Mouse (Mus musculus) neural tube, embryonic 13.5 days (tissue): ENCODE measurements around the gene Adamts3. TPM values are rescaled to one million over a fixed set of nuclear protein-coding genes. Genes with fewer than 3 reads are reported as not detected.

Source experiments
- ATAC-seq: fragments of 200-750 bp; cut with Nextera tagmentation; 2 replicates; pipeline ENCODE4 v1.8.0; 2017; ENCODE audit warnings: low read depth, mild to moderate bottlenecking, moderate TSS enrichment, moderate library complexity
- H3K27ac ChIP-seq: fragments of 300-500 bp; sonication (generic); replicated peaks from 2 replicates; pipeline ENCODE4 v1.5.1; 2015; ENCODE audit warnings: moderate library complexity, mild to moderate bottlenecking, inconsistent platforms
- H3K27me3 ChIP-seq: fragments of 300-500 bp; sonication (generic); 2 replicates; pipeline ENCODE4 v1.6.1; 2015; ENCODE audit warnings: mild to moderate bottlenecking, inconsistent platforms
- H3K36me3 ChIP-seq: fragments of 300-500 bp; sonication (generic); 2 replicates; pipeline ENCODE4 v1.6.1; 2015; ENCODE audit warnings: mild to moderate bottlenecking, inconsistent platforms
- H3K4me1 ChIP-seq: fragments of 300-500 bp; sonication (generic); replicated peaks from 2 replicates; pipeline ENCODE4 v1.6.1; 2015; ENCODE audit warnings: inconsistent platforms
- H3K4me2 ChIP-seq: fragments of 300-500 bp; sonication (generic); 2 replicates; pipeline ENCODE4 v1.6.1; 2015; ENCODE audit warnings: inconsistent platforms, mild to moderate bottlenecking, moderate library complexity
- H3K4me3 ChIP-seq: fragments of 300-500 bp; sonication (generic); 2 replicates; pipeline ENCODE4 v1.5.1; 2015; ENCODE audit warnings: mild to moderate bottlenecking, inconsistent platforms
- H3K9ac ChIP-seq: fragments of 300-500 bp; sonication (generic); 2 replicates; pipeline ENCODE4 v1.6.1; 2015; ENCODE audit warnings: moderate library complexity, mild to moderate bottlenecking, inconsistent platforms
- H3K9me3 ChIP-seq: fragments of 300-500 bp; sonication (generic); 2 replicates; pipeline ENCODE4 v1.6.1; 2016; ENCODE audit warnings: inconsistent platforms
- WGBS: fragments of 180-500 bp; shearing (Covaris S2); methylation state at CpG from one replicate; pipeline ENCODE4 v1.1.7; 2015; 5-methylcytosine and 5-hydroxymethylcytosine counted together
- polyA plus RNA-seq: library from polyadenylated mRNA; unstranded; fragments of >200 nt; fragmentation: Nextera tagmentation; extraction: Ambion mirVana; gene quantifications from 2 replicates; pipeline ENCODE4 v1.2.1, GENCODE M21; 2015

Adamts3 gene
- polyA plus RNA-seq: 7.5 and 8.4 TPM in 2 replicates

GRCm38 (mm10) chr5:89883051-89883907 lies at the start of gene Adamts3:
TSS of gene Adamts3 (minus strand) at chr5:89883334.
- Histone ChIP-seq H3K36me3 (no peaks in the 10 kb centered on the region), H3K27me3 (no peaks in the 10 kb centered on the region), H3K27ac (peak within 1 kb of the TSS; percentile 64), H3K9me3 (no peaks in the 10 kb centered on the region), H3K4me2 (peak within 1 kb of the TSS; percentile 100), H3K4me3 (peak within 1 kb of the TSS; percentile 77), H3K4me1 (peaks cover 26% of the 10 kb centered on the region), H3K9ac (peak within 1 kb of the TSS; percentile 84)
- peak; percentile 93 for ATAC-seq
- under 1% methylated on average over 77 of the region's 78 CpGs for WGBS

GRCm38 (mm10) chr5:89931511-89931910 lies 48.4 kb upstream of the Adamts3 start:
- H3K27me3 ChIP-seq: no peaks in the 10 kb centered on the region
- H3K4me1 ChIP-seq: no peaks in the 10 kb centered on the region
- H3K9ac ChIP-seq: no peak overlapping the region
- H3K4me3 ChIP-seq: no peak overlapping the region
- WGBS: 88% methylated on average over 4 of the region's 4 CpGs
- H3K9me3 ChIP-seq: no peaks in the 10 kb centered on the region
- no peak overlapping the region for H3K27ac ChIP-seq
- no peak overlapping the region for H3K4me2 ChIP-seq
- H3K36me3 ChIP-seq: no peaks in the 10 kb centered on the region
- no peak for ATAC-seq

GRCm38 (mm10) chr5:89912359-89912758 lies 29.2 kb upstream of the Adamts3 start:
- Histone ChIP-seq H3K4me2 (0 out of 2 replicates have a peak overlapping the region, but pooled peaks have one; percentile 24), H3K9me3 (no peaks in the 10 kb centered on the region)
- peak; percentile 71 for ATAC-seq

DNA sequence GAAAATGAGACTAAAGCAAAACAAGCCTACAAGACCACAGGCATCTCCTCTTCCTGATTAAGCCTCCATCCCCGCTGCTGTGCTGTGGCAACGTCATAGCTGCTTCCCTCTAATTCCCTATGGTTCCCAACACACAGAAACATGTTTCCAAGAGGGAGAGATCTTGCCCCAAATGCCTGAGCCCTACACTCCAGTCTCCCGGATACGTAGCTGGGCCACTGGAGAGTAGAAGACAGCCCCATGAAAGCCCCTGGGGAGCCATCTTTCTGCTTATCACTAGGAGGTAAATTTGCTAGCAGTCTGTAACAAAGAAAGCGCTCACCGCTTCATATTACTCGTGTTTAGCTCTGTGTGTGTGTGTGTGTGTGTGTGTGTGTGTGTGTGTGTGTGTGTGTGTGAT lies 28.8 kb upstream of the Adamts3 start:
- WGBS: 17% methylated on average over 7 of the region's 7 CpGs
- Histone ChIP-seq H3K27ac (peak overlapping the region; percentile 69), H3K4me2 (peak overlapping the region; percentile 24; the same call in 1 of the 2 replicates), H3K27me3 (no peaks in the 10 kb centered on the region; the same call in 1 of the 2 replicates), H3K9me3 (no peaks in the 10 kb centered on the region), H3K9ac (0 out of 2 replicates have a peak overlapping the region, but pooled peaks have one; percentile 18), H3K4me3 (no peak overlapping the region), H3K36me3 (no peaks in the 10 kb centered on the region), H3K4me1 (peaks cover 16% of the 10 kb centered on the region)
- peak; percentile 84 for ATAC-seq

More at GRCm38 (mm10) chr5:89912359-89912758, 29.2 kb upstream of the Adamts3 start:
- peak overlapping the region; percentile 69 for H3K27ac ChIP-seq
- no peaks in the 10 kb centered on the region; the same call in 1 of the 2 replicates for H3K27me3 ChIP-seq
- peaks cover 12% of the 10 kb centered on the region for H3K4me1 ChIP-seq
- H3K36me3 ChIP-seq: no peaks in the 10 kb centered on the region
- H3K9ac ChIP-seq: no peak overlapping the region
- H3K4me3 ChIP-seq: no peak overlapping the region

DNA sequence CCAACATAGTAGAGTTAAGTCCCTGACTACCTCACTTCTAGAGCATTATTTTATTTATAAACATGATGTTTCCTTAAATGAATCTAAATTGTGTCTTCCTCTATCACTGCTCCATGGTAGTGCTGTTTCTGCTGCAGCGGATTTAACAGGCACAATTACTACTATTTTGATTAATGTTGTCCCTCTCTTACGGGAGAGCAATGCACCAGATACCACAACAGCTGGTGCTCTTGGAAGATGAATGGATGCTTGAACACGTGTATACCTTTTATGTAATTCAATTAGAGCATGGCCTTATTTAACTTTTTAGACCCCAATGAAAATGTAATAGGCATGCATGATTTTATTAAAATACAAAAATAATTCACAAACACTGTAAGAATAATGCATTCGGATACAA lies 28.4 kb upstream of the Adamts3 start:
- H3K27me3 ChIP-seq: no peaks in the 10 kb centered on the region; the same call in 1 of the 2 replicates
- no peak overlapping the region for H3K4me2 ChIP-seq
- no peak overlapping the region for H3K9ac ChIP-seq
- no peaks in the 10 kb centered on the region for H3K36me3 ChIP-seq
- peak overlapping the region; percentile 69; the same call in 1 of the 2 replicates for H3K27ac ChIP-seq
- WGBS: 43% methylated on average over 4 of the region's 4 CpGs
- no peaks in the 10 kb centered on the region for H3K9me3 ChIP-seq
- no peak; the same call in 1 of the 2 replicates for ATAC-seq
- H3K4me1 ChIP-seq: peaks cover 19% of the 10 kb centered on the region
- no peak overlapping the region for H3K4me3 ChIP-seq

DNA sequence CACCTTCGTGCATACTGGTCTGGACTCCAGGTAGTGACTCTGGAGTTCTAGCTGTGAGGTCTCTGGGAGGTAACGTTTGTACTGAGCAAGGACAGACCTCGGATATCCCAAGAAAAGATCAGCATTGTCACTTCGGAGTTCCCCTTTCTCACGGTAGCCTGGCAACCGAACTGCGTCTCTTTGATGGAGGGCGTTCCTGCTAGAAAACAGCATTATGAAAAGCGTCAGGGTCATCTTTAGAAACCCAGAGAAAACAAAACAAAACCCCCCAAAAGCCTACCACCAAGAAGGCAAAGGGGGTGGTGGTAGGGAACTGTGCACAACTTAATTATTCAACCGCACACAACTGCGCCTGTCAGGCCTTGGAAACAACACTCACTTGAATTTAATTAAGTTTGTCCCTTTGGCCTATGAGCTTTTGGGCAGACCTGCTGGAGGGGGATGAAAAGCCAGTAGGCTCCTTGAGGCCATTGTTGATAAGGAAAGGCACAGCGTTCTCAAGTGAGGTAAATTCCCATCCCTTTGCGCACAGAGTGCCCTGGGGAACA lies 23.8 kb upstream of the Adamts3 start:
- 26% methylated on average over 13 of the region's 13 CpGs for WGBS
- no peak for ATAC-seq
- no peaks in the 10 kb centered on the region for H3K27me3 ChIP-seq
- no peak overlapping the region for H3K9ac ChIP-seq
- no peaks in the 10 kb centered on the region for H3K36me3 ChIP-seq
- H3K4me1 ChIP-seq: peaks cover 15% of the 10 kb centered on the region
- H3K9me3 ChIP-seq: no peaks in the 10 kb centered on the region
- H3K4me3 ChIP-seq: no peak overlapping the region
- no peak overlapping the region for H3K27ac ChIP-seq
- no peak overlapping the region for H3K4me2 ChIP-seq

- no peak for ATAC-seq
- 0 out of 2 replicates have a peak, but pooled peaks cover 4% of the 10 kb centered on the region for H3K4me1 ChIP-seq
- WGBS: 77% methylated on average over 5 of the region's 5 CpGs
- no peak overlapping the region for H3K27ac ChIP-seq
- no peaks in the 10 kb centered on the region for H3K9me3 ChIP-seq
- H3K4me3 ChIP-seq: no peak overlapping the region
- no peak overlapping the region for H3K4me2 ChIP-seq
- no peak overlapping the region for H3K9ac ChIP-seq
- H3K36me3 ChIP-seq: no peaks in the 10 kb centered on the region
- no peaks in the 10 kb centered on the region for H3K27me3 ChIP-seq
Observed at GRCm38 (mm10) chr5:89901026-89901425, 17.9 kb upstream of the Adamts3 start.

DNA sequence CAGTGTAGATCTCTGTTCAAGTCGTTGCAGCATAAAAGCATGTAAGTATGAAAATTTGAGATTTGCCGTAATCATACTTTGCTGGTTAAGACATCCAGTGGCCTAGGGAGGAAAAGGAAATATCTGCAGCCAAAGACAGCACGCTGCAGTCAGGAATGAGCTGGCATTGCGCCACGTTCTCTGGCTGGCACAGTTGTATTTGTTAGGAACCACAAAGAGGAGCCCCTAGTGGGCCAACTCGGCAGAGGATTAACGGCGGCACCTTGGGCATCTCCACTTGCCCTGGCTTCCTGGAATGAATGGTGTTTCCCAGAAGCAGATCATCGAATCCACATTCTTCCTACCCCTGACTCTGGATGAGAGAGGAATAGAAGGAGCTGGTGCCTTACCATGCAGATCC lies 14.4 kb upstream of the Adamts3 start:
- 0 out of 2 replicates have a peak, but pooled peaks cover 11% of the 10 kb centered on the region for H3K4me1 ChIP-seq
- no peak overlapping the region for H3K27ac ChIP-seq
- WGBS: 60% methylated on average over 9 of the region's 9 CpGs
- no peaks in the 10 kb centered on the region for H3K9me3 ChIP-seq
- no peak for ATAC-seq
- H3K4me2 ChIP-seq: no peak overlapping the region
- H3K27me3 ChIP-seq: no peaks in the 10 kb centered on the region
- no peak overlapping the region for H3K4me3 ChIP-seq
- H3K36me3 ChIP-seq: no peaks in the 10 kb centered on the region
- H3K9ac ChIP-seq: no peak overlapping the region

DNA sequence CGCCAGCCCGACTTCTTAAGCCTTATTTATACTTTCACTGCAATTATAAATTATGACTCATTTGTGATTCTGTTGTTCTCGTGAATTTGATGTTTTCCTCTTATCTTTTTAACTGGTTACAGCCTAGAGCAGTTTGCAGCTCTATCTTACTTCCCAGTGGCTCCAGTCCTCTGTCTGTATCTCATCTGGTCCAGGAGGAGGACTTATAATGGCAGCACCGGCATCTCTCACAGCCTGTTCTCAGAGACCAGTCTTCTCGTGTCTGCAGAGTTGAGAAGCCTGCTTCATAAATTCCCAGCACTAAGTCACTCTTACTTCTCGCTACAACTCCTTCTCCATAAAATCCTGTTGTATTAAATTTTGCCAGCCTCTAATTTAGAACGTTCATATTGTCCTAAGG lies 12.4 kb upstream of the Adamts3 start:
- ATAC-seq: no peak
- H3K4me3 ChIP-seq: no peak overlapping the region
- 0 out of 2 replicates have a peak, but pooled peaks cover 11% of the 10 kb centered on the region for H3K4me1 ChIP-seq
- H3K9ac ChIP-seq: no peak overlapping the region
- WGBS: 84% methylated on average over 7 of the region's 7 CpGs
- no peaks in the 10 kb centered on the region for H3K9me3 ChIP-seq
- H3K4me2 ChIP-seq: no peak overlapping the region
- no peak overlapping the region for H3K27ac ChIP-seq
- no peaks in the 10 kb centered on the region for H3K36me3 ChIP-seq
- H3K27me3 ChIP-seq: no peaks in the 10 kb centered on the region

GRCm38 (mm10) chr5:89884991-89885390 lies 1.9 kb upstream of the Adamts3 start:
- no peak overlapping the region for H3K27ac ChIP-seq
- no peaks in the 10 kb centered on the region for H3K36me3 ChIP-seq
- no peak for ATAC-seq

DNA sequence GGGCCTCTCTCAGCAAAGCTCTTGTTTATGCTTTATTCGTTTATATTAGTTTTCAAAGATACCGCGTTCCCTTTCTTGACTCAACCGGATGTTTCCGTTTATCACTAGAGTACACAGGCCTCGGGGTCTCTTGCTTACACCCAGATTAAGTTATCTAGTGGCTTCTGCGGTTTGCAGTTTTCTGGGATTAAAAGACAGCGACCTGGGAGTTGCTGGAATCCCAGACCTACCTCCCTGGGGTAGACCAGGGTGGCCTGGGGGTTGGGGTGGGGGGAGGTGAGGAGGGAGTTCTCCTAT lies 722 bp upstream of the Adamts3 start:
- Histone ChIP-seq H3K27ac (no peak overlapping the region), H3K9ac (peak overlapping the region; percentile 84), H3K4me3 (peak overlapping the region; percentile 77), H3K27me3 (no peaks in the 10 kb centered on the region), H3K36me3 (no peaks in the 10 kb centered on the region), H3K4me2 (peak overlapping the region; percentile 100), H3K4me1 (peaks cover 22% of the 10 kb centered on the region), H3K9me3 (no peaks in the 10 kb centered on the region)
- ATAC-seq: peak; percentile 0; the same call in 1 of the 2 replicates
- WGBS: 7% methylated on average over 8 of the region's 8 CpGs

More at GRCm38 (mm10) chr5:89884991-89885390, 1.9 kb upstream of the Adamts3 start:
- no peak overlapping the region for H3K9ac ChIP-seq
- no peaks in the 10 kb centered on the region for H3K27me3 ChIP-seq
- peaks cover 16% of the 10 kb centered on the region for H3K4me1 ChIP-seq
- 59% methylated on average over 4 of the region's 4 CpGs for WGBS
- H3K4me2 ChIP-seq: no peak overlapping the region
- H3K9me3 ChIP-seq: no peaks in the 10 kb centered on the region
- no peak overlapping the region for H3K4me3 ChIP-seq

DNA sequence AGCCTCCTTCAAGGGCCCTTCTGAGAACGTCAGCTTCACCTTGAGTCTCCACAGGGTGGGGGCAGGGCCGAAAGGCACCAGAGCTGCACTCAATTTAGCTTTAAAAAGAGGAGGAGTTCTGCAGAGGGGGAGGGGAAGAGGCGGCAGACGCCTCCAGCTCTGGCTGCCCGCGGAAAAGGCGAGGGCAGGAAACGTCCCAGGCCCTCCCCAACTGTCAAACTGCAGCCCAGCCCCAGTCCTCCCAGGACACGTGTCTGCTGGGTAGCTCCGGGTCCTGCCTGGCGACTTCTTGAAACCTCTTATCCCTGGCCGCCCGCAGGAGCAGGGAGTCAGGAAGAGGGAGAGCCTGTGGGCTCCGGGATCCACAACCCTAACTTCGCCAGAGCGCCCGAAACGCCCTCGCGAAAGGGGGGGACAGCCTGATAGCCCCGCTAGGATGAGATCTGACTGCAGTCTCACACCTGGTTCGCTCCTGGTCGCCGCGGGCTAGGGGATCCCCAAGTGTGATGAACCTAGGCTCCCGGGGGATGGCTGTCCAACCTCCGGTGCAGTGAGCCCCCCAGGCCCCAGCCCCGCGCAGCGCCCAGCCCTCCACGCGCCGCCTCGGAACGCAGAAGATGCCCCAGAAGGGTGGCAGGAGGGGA lies 921 bp downstream of the Adamts3 start:
- no peaks in the 10 kb centered on the region for H3K36me3 ChIP-seq
- ATAC-seq: peak; percentile 52
- no peak overlapping the region; the same call in 1 of the 2 replicates for H3K27ac ChIP-seq
- WGBS: 1% methylated on average over 35 of the region's 35 CpGs
- no peaks in the 10 kb centered on the region for H3K9me3 ChIP-seq
- peak overlapping the region; percentile 84 for H3K9ac ChIP-seq
- peaks cover 27% of the 10 kb centered on the region for H3K4me1 ChIP-seq
- H3K4me2 ChIP-seq: peak overlapping the region; percentile 100
- H3K27me3 ChIP-seq: no peaks in the 10 kb centered on the region
- H3K4me3 ChIP-seq: peak overlapping the region; percentile 77
